Mouse (Mus musculus) activated CD4-positive, CD25-positive, alpha-beta regulatory T cell, adult 4 months (primary cell): ENCODE measurements around the gene Tlk1. TPM values are rescaled to one million over a fixed set of nuclear protein-coding genes. Genes with fewer than 3 reads are reported as not detected.

Experiments used
- ATAC-seq: one replicate; pipeline ENCODE4 v1.8.0; 2017
- polyA plus RNA-seq, 2 experiments: library from polyadenylated mRNA; unstranded; fragments of 100-300 nt; shearing (Covaris generic); gene quantifications; one replicate each; pipeline ENCODE4 v1.2.1; 2017

The Tlk1 gene
- 10 to 100 TPM; 32.6 to 42.9 TPM for polyA plus RNA-seq

DNA sequence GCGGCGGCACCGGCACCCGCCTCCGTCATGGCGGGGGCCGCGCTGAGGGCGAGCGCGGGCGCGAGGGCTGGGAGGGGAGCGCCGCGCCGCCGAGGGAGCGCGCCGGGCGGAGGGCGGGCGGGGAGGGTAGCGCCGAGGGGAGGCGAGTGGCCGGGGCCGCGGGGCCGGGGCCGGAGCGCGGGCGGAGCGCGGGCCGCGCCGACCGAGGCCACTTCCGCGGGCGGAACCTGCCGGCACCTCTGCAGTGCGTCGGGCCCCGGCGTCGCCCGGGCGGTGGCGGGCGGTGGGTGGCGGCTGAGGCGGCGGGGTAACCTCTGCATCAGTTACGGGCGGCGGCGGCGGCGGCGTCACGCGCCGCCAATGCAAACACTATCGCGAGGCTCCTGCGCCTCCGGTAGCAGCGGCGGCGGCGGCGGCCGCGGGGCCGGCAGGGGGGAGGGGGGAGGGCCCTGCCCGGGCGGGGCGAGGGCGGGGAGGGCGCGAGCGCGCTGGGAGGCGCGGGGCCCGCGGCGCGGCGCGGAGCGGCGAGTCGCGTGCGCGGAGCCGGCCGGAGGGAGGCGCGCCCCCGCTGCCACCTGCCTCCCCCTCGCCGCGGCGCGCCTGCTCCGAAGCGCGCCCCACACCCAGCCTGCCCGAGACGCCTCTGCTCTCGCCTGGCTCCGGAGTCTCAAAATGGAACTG is at the start of gene Tlk1:
TSS of gene Tlk1 (minus strand) at position 358 of the 681 bp plus-strand sequence.
- peak; percentile 83 for ATAC-seq

DNA sequence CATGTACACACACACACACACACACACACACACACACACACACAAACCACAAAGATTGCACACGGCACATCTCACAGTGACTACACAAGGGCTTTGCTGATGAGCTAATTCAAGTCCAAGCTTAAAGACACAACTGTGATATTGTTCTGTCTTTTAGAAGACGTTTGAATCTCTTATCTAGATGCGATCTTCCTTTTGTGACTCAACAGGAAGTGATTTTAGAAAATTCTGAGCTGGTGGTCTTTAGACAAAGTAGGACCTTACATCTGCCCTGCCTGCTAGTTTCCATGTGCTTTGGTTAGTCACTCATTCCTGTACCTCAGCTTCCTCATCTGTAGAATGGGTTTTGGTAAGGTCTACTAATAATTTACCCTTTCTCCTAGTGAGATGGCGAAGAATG is 49.6 kb upstream of the Tlk1 start:
- ATAC-seq = peak; percentile 46

DNA sequence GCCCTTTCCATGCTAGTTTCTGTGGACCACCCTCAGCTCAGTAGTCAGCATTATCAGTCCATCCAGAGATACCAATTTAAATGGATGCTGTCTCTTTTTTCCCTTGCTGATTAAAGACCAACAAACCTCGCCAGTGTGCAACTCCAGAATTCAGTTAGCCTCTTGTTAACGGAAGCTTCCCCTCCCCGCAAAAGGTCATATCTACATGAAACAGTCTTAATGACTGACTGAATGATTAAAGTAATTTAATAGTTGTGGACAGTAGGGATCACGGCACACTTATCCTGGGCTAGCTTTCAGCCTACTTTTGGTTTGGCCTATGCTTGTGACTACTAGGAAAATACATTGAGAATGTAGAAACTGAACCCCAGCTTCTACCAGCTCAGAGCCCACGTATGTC is 47.6 kb upstream of the Tlk1 start:
- no peak for ATAC-seq

DNA sequence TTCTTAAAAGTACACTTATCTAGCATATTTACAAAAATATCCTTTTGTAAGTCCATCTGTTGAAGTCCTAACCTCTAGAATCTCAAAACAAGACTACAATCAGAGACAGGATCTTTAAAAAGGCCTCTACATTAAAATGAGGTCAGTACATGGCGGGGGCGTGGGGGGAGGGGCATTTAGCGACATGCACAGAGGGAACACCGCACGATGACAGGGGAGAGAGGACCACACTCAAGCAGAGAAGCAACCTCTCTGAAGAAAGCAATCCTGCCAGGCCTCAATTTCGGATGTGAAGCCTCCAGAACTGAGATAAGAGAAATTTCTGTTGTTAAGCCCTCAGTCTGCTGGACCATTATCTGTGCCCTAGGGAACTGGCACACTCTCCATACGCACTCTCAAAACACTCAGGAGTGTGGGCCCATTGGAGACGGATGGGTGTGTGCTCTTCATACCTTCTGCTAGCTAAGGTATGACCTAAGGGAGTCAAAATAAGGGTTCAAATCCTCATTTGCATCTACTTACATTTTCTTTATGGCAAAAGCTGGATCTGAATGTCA is 46.0 kb upstream of the Tlk1 start:
- no peak for ATAC-seq

DNA sequence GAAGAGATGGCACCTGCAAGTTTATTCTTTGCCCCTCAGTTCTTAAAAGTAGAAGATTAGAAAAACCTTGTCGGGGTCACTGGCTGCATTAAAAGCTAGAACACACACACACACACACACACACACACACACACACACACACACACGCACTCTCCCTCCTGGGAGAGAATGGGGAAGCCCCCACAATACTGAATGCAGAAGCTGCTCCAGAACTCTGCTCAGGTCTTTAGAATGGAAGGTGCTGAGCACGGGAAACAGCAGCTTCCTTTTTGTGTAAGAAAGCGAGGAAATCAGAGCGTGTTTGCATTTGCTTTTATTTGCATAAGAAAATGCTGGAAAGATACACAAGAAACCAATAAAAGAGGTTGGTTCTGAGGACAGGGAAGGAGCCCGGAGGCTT is 45.3 kb upstream of the Tlk1 start:
- no peak for ATAC-seq

DNA sequence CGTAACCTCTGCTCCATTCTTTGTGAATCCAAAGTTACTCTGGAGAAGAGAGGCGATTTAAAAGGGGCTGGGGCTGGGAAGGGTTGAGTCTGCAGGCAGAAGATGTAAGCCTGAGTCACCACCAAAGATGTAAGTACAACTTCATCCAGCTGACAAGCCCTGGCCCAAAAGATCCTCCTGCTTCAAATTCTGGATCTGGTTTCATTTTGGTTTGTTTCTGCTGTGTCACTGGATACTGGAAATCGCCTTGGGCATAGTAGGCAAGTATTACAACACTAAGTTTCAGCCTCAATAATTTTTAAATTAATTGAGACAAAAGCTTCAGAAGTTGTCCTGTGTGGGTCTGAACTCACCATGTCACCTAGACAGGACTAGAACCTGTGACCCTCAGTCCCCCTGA is 43.6 kb upstream of the Tlk1 start:
- no peak for ATAC-seq

DNA sequence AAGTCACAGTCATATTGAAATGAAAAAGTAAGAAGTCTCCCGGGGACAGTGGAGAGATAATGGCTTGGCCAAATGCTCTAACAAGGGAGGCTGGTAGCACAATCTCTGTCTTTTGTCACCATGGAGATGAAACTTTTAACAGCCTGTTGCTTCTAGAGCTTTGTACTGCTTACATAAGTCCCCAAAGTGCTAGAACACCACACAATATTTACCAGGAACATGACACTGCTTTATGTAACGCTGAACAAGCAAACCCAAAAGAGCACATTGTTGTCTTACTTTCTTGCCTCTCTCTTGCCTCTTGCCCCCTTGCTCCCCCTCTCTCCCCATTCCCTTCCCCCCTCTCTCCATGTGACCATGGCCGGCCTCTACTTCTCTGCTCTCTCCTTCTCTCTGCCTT is 41.7 kb upstream of the Tlk1 start:
- no peak for ATAC-seq

DNA sequence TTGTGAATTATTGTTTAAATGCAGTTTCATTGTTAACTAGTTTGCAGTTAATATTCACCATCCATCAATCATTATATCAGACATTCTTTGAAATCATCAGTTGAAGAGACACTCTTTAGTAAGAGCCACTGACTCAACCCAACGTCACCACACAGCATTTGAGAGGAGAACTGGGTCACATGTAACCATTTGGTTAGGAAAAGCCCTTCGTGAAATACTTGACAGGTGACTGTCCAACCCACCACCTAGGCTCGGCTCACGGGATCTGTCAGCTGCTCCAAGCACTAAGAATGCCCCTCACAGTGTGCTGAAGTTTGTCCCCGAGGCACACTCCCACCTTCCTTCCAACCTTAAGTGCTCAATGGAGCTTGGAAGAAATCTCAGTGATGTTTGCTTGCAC is 37.4 kb upstream of the Tlk1 start:
- no peak for ATAC-seq

DNA sequence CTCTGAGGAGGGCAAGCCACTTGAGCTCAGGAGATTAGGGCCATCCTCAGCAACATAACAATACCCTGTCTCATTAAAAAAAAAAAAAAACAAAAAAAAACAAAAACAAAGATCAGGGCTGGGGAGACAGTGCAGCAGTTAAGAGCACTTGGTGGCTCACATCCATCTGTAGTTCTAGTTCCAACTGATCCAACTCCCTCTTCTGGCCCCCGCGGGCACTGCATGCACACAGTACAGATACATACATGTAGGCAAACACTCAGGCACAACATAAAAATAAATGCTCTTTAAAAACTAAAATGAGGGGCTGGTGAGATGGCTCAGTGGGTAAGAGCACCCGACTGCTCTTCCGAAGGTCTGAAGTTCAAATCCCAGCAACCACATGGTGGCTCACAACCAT is 34.2 kb upstream of the Tlk1 start:
- ATAC-seq = no peak

DNA sequence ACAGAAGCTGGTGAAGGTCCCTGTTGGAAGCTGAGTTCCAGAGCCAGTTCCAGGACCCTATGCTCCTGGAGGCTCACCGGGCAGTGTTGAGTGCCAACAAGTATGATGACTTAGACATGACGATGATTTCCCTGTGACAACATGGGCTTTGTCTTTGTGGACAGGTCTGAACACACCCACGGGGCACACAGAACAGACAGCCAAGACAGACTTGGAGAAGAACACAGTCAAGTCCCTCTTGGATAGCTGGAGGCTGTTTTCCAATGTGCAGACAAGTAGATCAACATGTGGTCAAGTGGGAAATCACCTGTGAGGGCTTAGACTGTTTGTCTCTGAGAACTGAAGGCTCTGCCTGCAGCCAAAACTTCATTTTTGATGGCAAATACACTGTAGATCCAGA is 31.4 kb upstream of the Tlk1 start:
- ATAC-seq = no peak

DNA sequence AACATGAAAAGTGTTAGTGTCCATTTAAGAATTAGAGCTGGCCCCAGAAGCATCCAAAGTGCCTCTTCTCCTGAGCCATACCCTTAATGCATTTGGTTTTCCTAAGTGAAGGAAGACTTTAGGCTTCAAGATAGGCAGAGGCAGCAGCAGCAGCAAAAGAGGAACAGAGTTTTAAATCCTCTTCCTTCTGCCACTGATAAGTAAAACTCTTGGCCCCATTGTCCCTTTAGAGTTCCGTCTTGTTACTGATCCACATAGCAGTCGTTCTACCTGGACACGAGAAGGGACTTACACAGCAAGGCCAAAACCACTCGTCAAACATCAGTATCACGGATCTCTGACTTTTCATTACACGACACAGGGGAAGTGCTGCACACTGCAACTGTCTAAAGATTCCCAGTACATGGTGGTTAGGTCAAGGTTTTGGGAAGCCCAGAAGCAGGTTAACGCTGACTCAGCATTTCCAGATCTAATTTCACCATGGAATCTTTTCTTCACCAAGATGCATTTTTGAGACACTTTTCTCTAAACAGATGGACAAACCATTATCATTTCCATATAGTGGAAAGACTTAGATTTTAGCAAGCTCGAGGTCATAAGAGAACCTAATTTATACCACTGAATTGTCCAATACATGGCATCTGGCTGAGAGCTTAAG is 28.8 kb upstream of the Tlk1 start:
- no peak for ATAC-seq

DNA sequence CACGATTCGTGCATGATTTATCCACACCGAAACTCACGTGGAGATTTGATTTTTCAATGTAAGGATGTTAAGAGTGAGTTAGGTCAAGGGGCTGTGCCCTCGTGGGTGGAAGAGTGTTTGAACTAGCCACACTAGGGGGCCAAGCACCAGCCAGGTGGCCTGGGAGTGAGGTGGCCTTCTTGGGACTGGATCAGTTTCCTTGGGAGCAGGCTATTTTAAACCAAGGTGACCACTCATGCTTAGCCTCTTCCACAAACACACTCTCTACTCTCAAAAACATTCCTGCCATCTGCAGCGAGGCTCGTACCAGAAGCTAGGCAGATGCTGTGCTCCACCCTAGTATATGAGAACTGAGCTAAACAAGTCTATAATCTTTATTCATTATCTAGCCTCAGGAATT is 27.8 kb upstream of the Tlk1 start:
- ATAC-seq = no peak

DNA sequence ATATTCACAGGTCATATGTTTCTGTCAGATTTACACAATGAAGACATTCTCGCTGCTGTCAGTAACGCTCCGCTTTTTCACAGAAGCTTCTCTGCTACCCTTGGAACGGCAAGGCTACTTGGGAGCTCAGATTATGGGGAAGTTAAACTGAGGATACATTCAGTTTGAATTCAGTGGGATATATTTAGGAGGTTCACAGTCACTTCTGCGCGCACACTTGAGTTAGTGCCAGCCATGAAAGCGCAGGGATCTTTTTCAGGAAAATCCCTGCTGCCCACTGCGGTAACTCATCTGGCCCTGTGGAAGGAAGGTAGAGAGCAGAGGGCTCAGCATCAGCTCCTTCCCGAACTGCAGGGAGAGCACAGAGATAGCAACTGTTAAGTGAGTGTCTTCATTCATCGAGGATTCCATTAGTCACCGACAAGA is 27.3 kb upstream of the Tlk1 start:
- no peak for ATAC-seq

DNA sequence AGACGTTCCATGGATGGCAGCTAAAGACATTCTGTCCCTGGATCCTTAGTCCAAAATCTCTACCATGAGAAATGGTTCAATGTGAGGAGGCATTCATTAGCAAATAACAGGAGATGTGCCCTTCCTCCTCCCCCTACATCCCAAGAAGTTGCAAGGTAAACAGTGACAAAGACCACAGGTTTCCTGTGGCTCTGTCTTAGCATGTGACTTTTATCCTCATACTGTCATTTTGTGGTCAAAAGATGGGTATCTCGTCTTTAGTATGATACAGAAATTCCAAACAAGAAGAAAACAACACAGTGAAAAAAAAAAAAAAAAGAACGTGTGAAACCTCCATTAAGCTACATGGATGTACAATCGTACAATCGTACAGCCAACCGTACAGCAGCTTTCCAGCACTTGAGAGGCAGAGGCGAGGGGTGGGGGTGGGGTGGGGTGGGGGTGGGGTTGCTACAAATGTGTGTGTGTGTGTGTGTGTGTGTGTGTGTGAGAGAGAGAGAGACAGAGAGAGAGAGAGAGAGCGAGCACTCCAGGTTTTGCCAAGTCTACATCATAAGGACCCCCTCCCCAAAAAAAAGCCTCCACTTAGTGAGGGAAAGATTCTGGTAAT is 26.8 kb upstream of the Tlk1 start:
- ATAC-seq = no peak

DNA sequence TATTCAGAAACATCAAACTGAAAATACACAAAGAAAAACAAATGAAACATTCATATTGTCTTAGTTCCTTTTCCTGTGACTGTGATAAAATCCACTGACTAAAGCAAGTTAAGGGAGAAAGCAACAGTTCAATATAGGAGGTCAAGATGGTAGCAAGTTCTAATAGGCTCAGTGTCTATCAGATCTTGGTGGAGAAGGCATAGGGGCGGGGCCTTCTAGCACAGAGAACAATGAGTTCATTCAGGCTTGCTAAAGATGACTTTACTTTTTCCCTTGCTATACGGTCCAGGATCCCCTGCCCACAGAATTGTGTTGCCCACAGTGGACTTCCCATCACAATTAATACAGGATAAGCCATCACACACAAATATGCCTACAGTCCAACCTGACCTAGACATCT is 20.3 kb upstream of the Tlk1 start:
- no peak for ATAC-seq

DNA sequence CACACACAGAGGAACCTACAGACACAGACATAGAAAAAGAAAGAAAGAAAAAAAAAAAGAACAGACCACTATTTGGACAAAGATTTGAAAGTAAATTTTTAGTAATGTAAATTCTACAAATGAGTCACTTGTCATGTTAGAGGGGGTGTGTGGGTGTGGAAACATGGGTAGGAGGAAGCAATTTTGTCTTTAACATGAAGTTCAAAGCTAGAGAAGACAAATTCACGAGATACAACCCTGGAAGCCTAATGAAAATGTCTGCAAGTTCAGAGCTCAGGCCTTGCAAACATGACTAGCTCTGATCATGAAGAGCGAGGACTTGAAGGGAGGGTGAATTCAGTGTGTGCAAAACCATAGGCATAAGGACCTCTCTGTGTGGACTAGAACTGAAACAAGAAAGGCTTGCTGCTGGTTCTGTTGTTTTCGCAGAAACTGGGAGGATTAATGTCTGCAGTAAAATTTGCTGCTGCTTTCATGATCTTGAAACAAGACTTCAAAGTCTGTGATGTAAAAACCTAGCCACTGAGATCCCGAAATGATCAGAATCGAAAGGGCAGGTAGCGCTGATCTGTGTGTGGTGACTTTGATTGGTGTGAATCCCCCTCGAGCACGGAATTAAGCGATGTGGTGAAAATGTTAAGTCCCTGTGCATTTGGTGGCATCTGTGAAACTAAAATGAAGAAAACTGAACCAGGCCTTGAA is 19.3 kb upstream of the Tlk1 start:
- ATAC-seq = peak; percentile 61

DNA sequence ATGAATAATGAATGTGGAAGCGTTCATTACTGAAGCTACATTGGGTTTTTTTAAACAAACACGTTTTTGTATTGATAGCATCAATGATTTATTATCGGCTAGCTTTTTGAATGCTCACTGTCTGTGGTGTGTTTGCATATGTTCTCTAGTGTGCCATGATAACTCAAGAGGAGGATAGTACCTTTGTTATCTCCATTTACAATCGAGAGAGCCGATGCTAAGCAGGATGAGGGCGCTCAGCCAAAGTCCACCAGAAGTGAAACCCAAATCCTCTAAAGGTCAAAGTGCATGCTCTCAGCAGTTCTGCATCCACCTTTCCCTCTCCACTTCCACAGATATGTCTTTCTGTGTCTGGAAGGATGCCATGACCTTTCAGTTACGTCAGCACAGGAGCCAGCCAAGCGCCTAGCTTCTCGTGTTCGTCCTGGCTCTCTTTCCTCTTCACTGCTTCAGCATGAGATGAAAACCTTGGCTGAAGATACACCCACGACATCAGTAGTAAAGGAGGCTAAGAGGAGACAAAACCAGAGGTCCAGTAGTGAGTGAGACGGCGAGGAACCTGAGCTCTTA is 16.6 kb upstream of the Tlk1 start:
- ATAC-seq = no peak

DNA sequence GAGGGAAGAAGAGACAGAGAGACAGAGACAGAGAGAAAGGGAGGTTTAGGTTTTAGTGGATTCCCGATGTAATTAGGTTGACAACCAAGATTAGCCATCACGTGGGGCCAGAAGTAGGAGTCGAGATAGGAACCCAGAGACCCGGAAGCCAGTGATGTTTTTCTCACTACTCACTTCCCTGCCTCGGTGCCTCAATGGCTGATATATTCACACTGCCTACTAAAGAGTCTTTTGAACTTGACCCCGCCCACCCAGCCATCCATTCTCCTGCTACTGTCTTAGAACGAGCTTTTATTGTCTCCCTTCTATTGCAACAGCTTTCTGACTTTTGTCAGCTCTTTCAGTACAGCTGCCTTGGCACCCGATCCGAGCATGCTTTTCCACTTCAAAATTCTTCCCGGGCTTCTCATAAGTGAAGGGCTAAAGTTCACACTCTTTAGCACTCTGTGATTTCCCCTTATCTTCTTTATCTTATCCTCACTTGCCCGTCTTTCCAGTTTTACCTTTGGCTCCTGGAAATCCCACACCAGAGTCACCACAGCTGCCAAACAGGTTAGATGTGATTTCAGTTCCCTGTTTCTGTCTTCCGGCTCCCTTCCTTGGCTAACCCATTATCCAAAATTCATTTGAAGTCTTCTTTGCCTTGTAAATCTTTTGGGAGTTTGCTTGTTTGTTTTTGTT is 13.1 kb upstream of the Tlk1 start:
- ATAC-seq = peak; percentile 50

DNA sequence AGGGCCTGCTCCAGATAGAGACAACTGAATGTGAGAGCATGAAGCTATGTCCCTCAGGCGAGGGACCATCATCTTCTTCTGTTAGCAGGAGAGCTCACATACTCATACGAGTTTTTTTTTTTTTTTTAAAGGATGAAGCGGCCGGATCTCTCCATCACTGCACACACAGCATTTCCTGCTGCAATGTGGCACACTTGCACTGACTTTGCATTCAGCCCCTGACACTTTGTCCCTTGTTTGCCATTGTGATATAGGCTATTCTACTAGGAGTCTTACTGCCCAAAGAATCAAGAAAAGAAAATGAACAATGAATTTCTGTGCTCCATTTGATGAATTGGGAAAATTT is 10.8 kb upstream of the Tlk1 start:
- peak; percentile 19 for ATAC-seq

DNA sequence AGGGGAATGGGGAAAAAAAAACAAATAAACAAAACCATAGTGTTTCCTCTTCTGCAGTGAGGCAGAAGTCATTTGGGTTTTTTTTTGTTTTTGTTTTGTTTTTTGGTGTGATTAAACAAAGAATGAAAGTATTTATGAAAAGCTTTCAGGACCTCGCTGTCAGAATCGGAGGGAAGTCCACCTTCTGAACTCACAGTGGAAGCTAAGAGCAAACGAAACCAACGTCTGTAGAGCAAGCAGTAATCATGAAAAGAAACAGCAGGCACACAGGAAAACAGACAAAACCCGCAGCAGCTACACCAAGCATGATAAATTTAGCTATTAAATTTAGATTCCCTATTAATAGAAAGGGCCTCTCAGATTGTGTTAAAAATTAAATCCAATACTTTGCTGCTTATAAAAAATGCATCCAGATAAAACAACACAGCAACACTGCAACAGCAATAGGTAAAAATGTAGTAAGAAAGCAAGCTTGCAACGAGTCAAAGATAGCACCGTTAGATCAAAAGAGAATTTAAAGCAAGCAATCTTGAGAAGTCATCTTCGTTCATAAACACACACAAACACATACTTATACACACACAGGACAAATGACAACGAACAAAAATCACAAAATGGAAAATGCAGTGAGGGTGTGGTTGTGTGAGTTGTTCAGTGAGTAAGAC is 10.2 kb upstream of the Tlk1 start:
- ATAC-seq = peak; percentile 71

DNA sequence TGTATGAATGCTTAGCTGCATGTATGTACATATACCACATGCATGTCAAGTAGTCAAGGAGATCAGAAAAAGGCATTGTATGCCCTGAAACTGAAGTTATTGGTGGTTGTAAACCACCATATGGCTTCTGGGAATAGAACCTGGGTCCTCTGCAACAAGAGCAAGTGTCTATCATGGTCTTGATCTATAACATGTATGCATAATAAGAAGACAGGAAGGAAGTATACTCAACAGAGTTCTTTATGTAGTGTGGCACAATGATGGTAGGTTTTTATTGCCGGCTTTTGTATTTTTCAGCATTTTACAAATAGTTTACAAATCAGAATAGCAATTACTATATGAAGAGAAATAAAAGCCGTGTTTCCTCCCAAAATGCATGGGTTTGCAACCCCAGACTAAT is 9.7 kb upstream of the Tlk1 start:
- ATAC-seq = peak; percentile 43

DNA sequence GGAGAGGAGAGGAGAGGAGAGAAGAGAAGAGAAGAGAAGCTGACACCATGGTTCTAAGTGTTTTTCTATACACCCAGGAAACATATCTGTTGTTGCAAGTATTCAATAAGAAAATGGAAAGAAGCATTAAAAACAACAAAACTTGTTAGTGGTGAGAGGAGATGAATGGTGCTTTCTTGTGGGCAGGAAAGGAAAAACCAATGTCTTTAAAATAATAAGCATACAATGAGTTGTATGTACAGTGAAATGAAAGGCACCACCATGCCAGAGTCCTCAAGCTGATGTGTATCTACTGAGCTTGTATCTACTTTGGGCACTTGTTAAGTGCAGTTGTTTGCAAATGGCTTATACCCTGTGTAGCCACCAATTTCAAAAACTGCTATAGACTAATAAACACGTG is 7.7 kb upstream of the Tlk1 start:
- ATAC-seq = no peak
